Mouse (Mus musculus) forebrain, embryonic 10.5 days (tissue): ENCODE results near the gene Wdr83os. TPM values are rescaled to one million over a fixed set of nuclear protein-coding genes. Genes with fewer than 3 reads are reported as not detected.
"Not testable (repeated sequence)": the region's sequence is repeated elsewhere in the genome, so short reads cannot be mapped to it uniquely, and the experiment has no call there.

Experiments used
- DNase-seq: peaks from one replicate; pipeline ENCODE4 v3.0.0-alpha.2; 2017; ENCODE audit warnings: low spot score; ENCODE audit errors: extremely low spot score
- H3K27ac ChIP-seq: fragments of 300-500 bp; sonication (generic); 2 replicates; pipeline ENCODE4 v1.5.1; 2016; ENCODE audit warnings: mild to moderate bottlenecking
- H3K27me3 ChIP-seq: fragments of 300-500 bp; sonication (generic); 2 replicates; pipeline ENCODE4 v1.6.1; 2016; ENCODE audit warnings: mild to moderate bottlenecking; ENCODE audit not compliant: poor library complexity, severe bottlenecking
- H3K36me3 ChIP-seq: fragments of 300-500 bp; sonication (generic); replicated peaks from 2 replicates; pipeline ENCODE4 v1.6.1; 2016; ENCODE audit warnings: mild to moderate bottlenecking, moderate library complexity
- H3K4me1 ChIP-seq: fragments of 300-500 bp; sonication (generic); 2 replicates; pipeline ENCODE4 v1.6.1; 2016
- H3K4me3 ChIP-seq: fragments of 300-500 bp; sonication (generic); 2 replicates; pipeline ENCODE4 v1.5.1; 2016; ENCODE audit warnings: mild to moderate bottlenecking, moderate library complexity
- H3K9me3 ChIP-seq: fragments of 300-500 bp; sonication (generic); 2 replicates; pipeline ENCODE4 v1.6.1; 2016; ENCODE audit warnings: mild to moderate bottlenecking, moderate library complexity
- WGBS: fragments of 180-500 bp; shearing (Covaris S2); methylation state at CpG from one replicate; pipeline ENCODE4 v1.1.7; 2016; 5-methylcytosine and 5-hydroxymethylcytosine counted together
- microRNA-seq: library from miRNA; unstranded; fragments of <30 nt; microRNA quantifications from one replicate; pipeline ENCODE4, GENCODE M21; 2017
- polyA plus RNA-seq: library from polyadenylated mRNA; unstranded; fragments of >200 nt; fragmentation: Nextera tagmentation; extraction: Ambion mirVana; gene quantifications from 2 replicates; pipeline ENCODE4 v1.2.1, GENCODE M21; 2016

The Wdr83os gene
- polyA plus RNA-seq, 1 experiment from 2014 or later = 142 TPM

DNA sequence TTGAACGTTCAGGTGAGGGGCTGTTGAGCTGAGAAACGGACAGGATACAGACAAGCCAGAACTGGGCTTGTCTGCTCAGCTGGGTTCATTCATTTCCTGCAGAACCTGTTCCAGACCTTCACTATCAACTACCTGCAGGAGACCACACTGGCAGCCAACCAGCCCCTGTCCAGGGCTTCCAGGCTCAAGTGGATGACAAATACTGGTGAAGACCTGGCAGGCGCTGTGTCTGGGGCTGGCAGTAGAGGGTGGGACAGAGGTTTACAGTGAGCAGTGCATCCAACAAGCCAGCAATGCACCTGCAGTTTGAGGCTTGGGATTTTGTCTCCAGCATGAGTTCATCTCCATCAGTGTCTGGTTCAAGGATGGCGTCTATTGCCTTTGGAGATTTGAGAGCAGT lies 16.3 kb downstream of the Wdr83os start:
- Histone ChIP-seq H3K4me1 (no peaks in the 10 kb centered on the region), H3K9me3 (peaks cover 2% of the 10 kb centered on the region; the same call in 1 of the 2 replicates), H3K27me3 (no peaks in the 10 kb centered on the region), H3K36me3 (peaks cover 69% of the 10 kb centered on the region), H3K27ac (no peak overlapping the region), H3K4me3 (no peak overlapping the region)
- DNase-seq = no peak
- WGBS = 89% methylated on average over 4 of the region's 4 CpGs

- H3K4me1 ChIP-seq = no peaks in the 10 kb centered on the region
- H3K27ac ChIP-seq = no peak overlapping the region
- WGBS = 81% methylated on average over 4 of the region's 4 CpGs
- peaks cover 42% of the 10 kb centered on the region for H3K36me3 ChIP-seq
- H3K9me3 ChIP-seq = peaks cover 2% of the 10 kb centered on the region; the same call in 1 of the 2 replicates
- H3K4me3 ChIP-seq = no peak overlapping the region
- H3K27me3 ChIP-seq = no peaks in the 10 kb centered on the region
- DNase-seq = no peak
Measured at GRCm38 (mm10) chr8:85100076-85100665, 19.6 kb downstream of the Wdr83os start.

DNA sequence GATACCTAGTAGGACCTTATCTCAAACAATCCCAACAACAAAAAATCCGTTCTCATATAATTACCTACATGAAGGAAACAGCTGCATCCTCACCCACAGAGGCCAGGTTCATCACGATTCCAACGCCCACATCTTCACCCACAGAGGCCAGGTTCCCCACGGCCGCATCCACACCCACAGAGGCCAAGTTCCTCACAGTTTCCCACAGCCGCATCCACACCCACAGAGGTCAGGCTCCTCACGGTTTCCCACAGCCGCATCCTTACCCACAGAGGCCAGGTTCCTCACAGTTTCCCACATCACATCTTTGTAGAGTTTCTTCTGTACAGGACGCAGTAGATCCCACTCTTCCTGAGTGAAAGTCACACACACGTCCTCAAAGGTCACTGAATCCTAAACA lies 32.7 kb downstream of the Wdr83os start:
- H3K27me3 ChIP-seq = 0 out of 2 replicates have a peak, but pooled peaks cover 1% of the 10 kb centered on the region
- 94% methylated on average over 10 of the region's 10 CpGs for WGBS
- peaks cover 8% of the 10 kb centered on the region; the same call in 1 of the 2 replicates for H3K9me3 ChIP-seq
- H3K27ac ChIP-seq = no peak overlapping the region
- no peaks in the 10 kb centered on the region for H3K4me1 ChIP-seq
- H3K4me3 ChIP-seq = no peak overlapping the region
- DNase-seq = no peak
- H3K36me3 ChIP-seq = peaks cover 28% of the 10 kb centered on the region

DNA sequence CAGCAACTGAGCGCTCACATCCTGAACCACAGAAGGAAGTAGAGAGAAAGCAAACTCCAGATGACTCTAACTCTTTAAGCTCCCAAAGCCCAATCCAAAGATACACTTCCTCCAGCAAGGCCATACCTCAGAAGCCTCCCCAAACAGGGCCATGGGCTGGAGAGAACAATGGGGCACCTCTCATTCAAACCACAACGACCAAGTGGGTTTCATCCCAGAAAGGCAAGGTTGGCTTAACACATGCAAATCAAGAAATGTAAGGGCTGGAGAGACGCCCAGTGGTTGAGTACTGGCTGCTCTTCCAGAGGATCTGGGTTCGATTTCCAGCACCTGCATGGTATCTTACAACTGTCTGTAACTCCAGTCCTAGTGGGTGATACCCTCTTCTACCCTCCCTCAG lies 35.0 kb downstream of the Wdr83os start:
- Histone ChIP-seq H3K36me3 (peaks cover 15% of the 10 kb centered on the region), H3K4me3 (no peak overlapping the region), H3K27ac (no peak overlapping the region), H3K4me1 (peaks cover 11% of the 10 kb centered on the region), H3K27me3 (0 out of 2 replicates have a peak, but pooled peaks cover 6% of the 10 kb centered on the region), H3K9me3 (peaks cover 3% of the 10 kb centered on the region; the same call in 1 of the 2 replicates)
- WGBS = 77% methylated on average over 4 of the region's 4 CpGs
- no peak for DNase-seq

DNA sequence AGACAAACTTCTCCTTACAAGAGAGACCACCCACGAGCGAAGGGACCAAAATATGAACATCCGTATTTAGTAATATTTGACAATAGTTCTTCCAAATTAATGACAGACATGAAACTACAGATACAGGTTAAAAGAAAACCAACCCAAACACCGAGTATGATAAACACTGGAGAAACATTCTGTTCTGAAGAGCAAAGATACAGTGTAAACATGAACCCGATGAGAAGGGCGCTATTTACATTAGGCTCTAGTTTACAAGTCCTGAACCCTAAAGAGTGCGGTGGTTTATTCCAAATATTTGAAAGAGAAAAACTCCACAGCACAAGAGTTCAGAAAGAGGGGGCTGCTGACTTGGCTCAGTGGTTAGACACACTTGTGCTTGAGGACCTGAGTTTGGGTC lies 36.4 kb downstream of the Wdr83os start:
- Histone ChIP-seq H3K27ac (no peak overlapping the region), H3K4me1 (peaks cover 11% of the 10 kb centered on the region), H3K27me3 (0 out of 2 replicates have a peak, but pooled peaks cover 6% of the 10 kb centered on the region), H3K36me3 (peaks cover under 1% of the 10 kb centered on the region), H3K4me3 (no peak overlapping the region), H3K9me3 (no peaks in the 10 kb centered on the region)
- WGBS = 93% methylated on average over 7 of the region's 7 CpGs
- DNase-seq = no peak

- WGBS = 7% methylated on average over 37 of the region's 37 CpGs
- Histone ChIP-seq H3K9me3 (no peaks in the 10 kb centered on the region), H3K36me3 (no peaks in the 10 kb centered on the region), H3K4me1 (peaks cover 11% of the 10 kb centered on the region), H3K4me3 (peak overlapping the region; percentile 74), H3K27ac (peak overlapping the region; percentile 82), H3K27me3 (0 out of 2 replicates have a peak, but pooled peaks cover 6% of the 10 kb centered on the region)
- DNase-seq = peak; percentile 75
Measured at GRCm38 (mm10) chr8:85119052-85119981, 38.8 kb downstream of the Wdr83os start.

GRCm38 (mm10) chr8:85120251-85120650 lies 39.7 kb downstream of the Wdr83os start:
- not testable (repeated sequence) for H3K36me3 ChIP-seq, H3K4me3 ChIP-seq, DNase-seq, H3K27ac ChIP-seq, H3K27me3 ChIP-seq, H3K9me3 ChIP-seq
- H3K4me1 ChIP-seq = peaks cover 11% of the 10 kb centered on the region
- WGBS = 83% methylated on average over 5 of the region's 5 CpGs

GRCm38 (mm10) chr8:85122995-85123394 lies 42.5 kb downstream of the Wdr83os start, which contains the start of gene Zfp791:
Gene Zfp791, minus strand, starts transcription at chr8:85123095.
- no peak within 1 kb of the TSS for H3K4me3 ChIP-seq
- 0 out of 2 replicates have a peak, but pooled peaks cover 6% of the 10 kb centered on the region for H3K27me3 ChIP-seq
- no peak within 1 kb of the TSS for H3K27ac ChIP-seq
- DNase-seq = no peak
- peaks cover 11% of the 10 kb centered on the region for H3K4me1 ChIP-seq
- 81% methylated on average over 3 of the region's 3 CpGs for WGBS
- no peaks in the 10 kb centered on the region for H3K36me3 ChIP-seq
- H3K9me3 ChIP-seq = no peaks in the 10 kb centered on the region

GRCm38 (mm10) chr8:85123691-85124090 lies 43.2 kb downstream of the Wdr83os start:
- Histone ChIP-seq H3K27ac (no peak overlapping the region), H3K27me3 (0 out of 2 replicates have a peak, but pooled peaks cover under 1% of the 10 kb centered on the region), H3K9me3 (no peaks in the 10 kb centered on the region), H3K4me1 (peaks cover 9% of the 10 kb centered on the region), H3K36me3 (no peaks in the 10 kb centered on the region), H3K4me3 (no peak overlapping the region)
- no peak for DNase-seq
- WGBS = 89% methylated on average over 8 of the region's 8 CpGs

Small RNAs within 50 kb of the gene (microRNA-seq; reads per million reads assigned to microRNA genes)
- gene Gm23388 (14.1 reads per million, percentile 25 among the genes with 10 or more reads in this experiment), gene Mir7070 (2.4 reads per million)

Other genes with a start within 250 kb of the Wdr83os start
- gene Gadd45gip1, start 249.2 kb upstream of the Wdr83os start, polyA plus RNA-seq = 49.1 and 49.6 TPM in 2 replicates
- gene Rad23a, start 240.1 kb upstream of the Wdr83os start, polyA plus RNA-seq = 130 and 137 TPM in 2 replicates
- 735 and 764 TPM in 2 replicates for gene Calr, start 233.8 kb upstream of the Wdr83os start, polyA plus RNA-seq
- 143 and 144 TPM in 2 replicates for gene Farsa, start 223.8 kb upstream of the Wdr83os start, polyA plus RNA-seq
- gene Syce2, start 208.6 kb upstream of the Wdr83os start, polyA plus RNA-seq = 91.1 and 92.7 TPM in 2 replicates
- 44.6 and 49.6 TPM in 2 replicates for gene Gcdh, start 186.8 kb upstream of the Wdr83os start, polyA plus RNA-seq
- 18.3 and 24.3 TPM in 2 replicates for gene Klf1, start 178.8 kb upstream of the Wdr83os start, polyA plus RNA-seq
- 7.9 and 9.2 TPM in 2 replicates for gene Dnase2a, start 172.2 kb upstream of the Wdr83os start, polyA plus RNA-seq
- gene Mast1, start 143.4 kb upstream of the Wdr83os start, polyA plus RNA-seq = 2.6 and 3.8 TPM in 2 replicates
- gene Rtbdn, start 133.7 kb upstream of the Wdr83os start, polyA plus RNA-seq = 1.3 and 1.8 TPM in 2 replicates
- not detected in 2 replicates for gene Gm49661, start 111.3 kb upstream of the Wdr83os start, polyA plus RNA-seq
- 1,199 and 1,255 TPM in 2 replicates for gene Prdx2, start 111.2 kb upstream of the Wdr83os start, polyA plus RNA-seq
- gene Rnaseh2a, start 111.0 kb upstream of the Wdr83os start, polyA plus RNA-seq = 163 and 173 TPM in 2 replicates
- 3.8 and 4.0 TPM in 2 replicates for gene Junb, start 102.0 kb upstream of the Wdr83os start, polyA plus RNA-seq
- 18.3 and 19.0 TPM in 2 replicates for gene Hook2, start 90.1 kb upstream of the Wdr83os start, polyA plus RNA-seq
- not detected in 2 replicates for gene Best2, start 66.2 kb upstream of the Wdr83os start, polyA plus RNA-seq
- gene Asna1, start 55.5 kb upstream of the Wdr83os start, polyA plus RNA-seq = 164 and 166 TPM in 2 replicates
- 123 and 142 TPM in 2 replicates for gene Trir, start 53.9 kb upstream of the Wdr83os start, polyA plus RNA-seq
- gene Tnpo2, start 43.8 kb upstream of the Wdr83os start, polyA plus RNA-seq = 31.5 and 33.2 TPM in 2 replicates
- 22.9 and 26.3 TPM in 2 replicates for gene Fbxw9, start 20.7 kb upstream of the Wdr83os start, polyA plus RNA-seq
- gene Gm5741, start 12.8 kb upstream of the Wdr83os start, polyA plus RNA-seq = not detected in 2 replicates
- gene Dhps, start 9.0 kb upstream of the Wdr83os start, polyA plus RNA-seq = 67.2 and 68.5 TPM in 2 replicates
- gene Wdr83, start 566 bp downstream of the Wdr83os start, polyA plus RNA-seq = 58.4 and 63.3 TPM in 2 replicates
- gene Man2b1, start 2.5 kb downstream of the Wdr83os start, polyA plus RNA-seq = 21.9 and 24.1 TPM in 2 replicates
- gene Zfp791, start 42.4 kb downstream of the Wdr83os start, polyA plus RNA-seq = 1.3 and 1.9 TPM in 2 replicates
- not detected in 2 replicates for gene Cks1brt, start 71.2 kb downstream of the Wdr83os start, polyA plus RNA-seq
- gene Olfr371, start 145.2 kb downstream of the Wdr83os start, polyA plus RNA-seq = not detected in 2 replicates
- 164 and 172 TPM in 2 replicates for gene Orc6, start 218.9 kb downstream of the Wdr83os start, polyA plus RNA-seq
- gene Vps35, start 219.1 kb downstream of the Wdr83os start, polyA plus RNA-seq = 148 and 149 TPM in 2 replicates